Comparison of ENCODE assay signal across 8 mouse cellular contexts in the genomic region with DNA sequence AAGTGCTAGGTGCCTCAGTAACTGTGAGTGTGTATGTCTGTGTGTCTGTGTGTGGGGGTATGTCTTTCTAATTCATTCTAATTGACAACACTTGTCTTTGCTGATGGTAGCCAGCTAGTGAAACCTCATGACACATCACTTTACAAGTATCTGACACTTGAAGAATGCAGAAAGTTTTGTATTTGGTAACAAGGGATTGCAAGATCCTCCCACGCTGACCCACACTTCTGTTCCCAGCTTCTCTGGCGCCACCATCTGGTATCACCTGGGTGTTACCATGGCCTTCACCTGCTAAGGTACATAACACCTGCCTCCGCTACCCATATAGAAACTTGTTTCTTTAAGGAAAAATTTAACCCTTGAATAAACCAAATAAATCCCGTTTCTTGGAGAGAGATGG.
DNase-seq lines count a peak whose midpoint lies in the region; ATAC-seq and TF ChIP-seq lines count a peak whose summit lies in the region.

No protein-coding gene starts in this region.

- TF ChIP-seq CTCF in ES-Bruce4 (IDR thresholded peaks at IDR 0.05; ENCODE audit: low read depth, low read length) = peak; percentile 86
- TF ChIP-seq CTCF in cerebellum, adult 2 months (IDR thresholded peaks at IDR 0.05; ENCODE audit: borderline replicate concordance, insufficient read depth, low read depth, low read length) = peak; percentile 63; the same call in 1 of the 2 replicates

- TF ChIP-seq EP300 in ES-Bruce4 (IDR thresholded peaks at IDR 0.05; ENCODE audit: insufficient read depth, low read depth, low read length) = 0 out of 2 replicates have a peak, but pooled peaks have one; percentile 12

- H3K4me3 ChIP-seq in kidney, embryonic 15.5 days (replicated peaks) = no peak overlapping the region
- no peak overlapping the region for H3K4me3 ChIP-seq in ES-Bruce4 (ENCODE audit: low read depth, low read length)
- H3K4me3 ChIP-seq in cerebellum, adult 2 months (replicated peaks; ENCODE audit: insufficient read depth, low read depth, low read length) = no peak overlapping the region
- no peak overlapping the region for H3K4me3 ChIP-seq in liver, embryonic 12.5 days
- no peak overlapping the region for H3K4me3 ChIP-seq in midbrain, embryonic 16.5 days (ENCODE audit: low read depth, low read length)

- peak; percentile 72 for DNase-seq in kidney, adult 11 months
- peak; percentile 50 to 63 for DNase-seq in cerebellum, adult 2 months
- DNase-seq in heart, postnatal 10 days = peak; percentile 38 to 74
- peak; percentile 68 to 86 for DNase-seq in spleen, postnatal 4 days (ENCODE audit: low spot score in 2 of 2)

- no peak overlapping the region for H3K4me2 ChIP-seq in kidney, embryonic 15.5 days
- no peak overlapping the region for H3K4me2 ChIP-seq in liver, embryonic 12.5 days
- H3K4me2 ChIP-seq in midbrain, embryonic 16.5 days (ENCODE audit: low read length) = no peak overlapping the region

- H3K36me3 ChIP-seq in kidney, embryonic 15.5 days = no peaks in the 10 kb centered on the region
- no peaks in the 10 kb centered on the region for H3K36me3 ChIP-seq in ES-Bruce4 (ENCODE audit: control insufficient read depth, insufficient read depth, low read length, poor library complexity, severe bottlenecking)
- H3K36me3 ChIP-seq in liver, embryonic 12.5 days = no peaks in the 10 kb centered on the region
- no peaks in the 10 kb centered on the region for H3K36me3 ChIP-seq in midbrain, embryonic 16.5 days (ENCODE audit: control insufficient read depth, insufficient read depth, low read length)

- no peak overlapping the region for H3K27ac ChIP-seq in kidney, embryonic 15.5 days
- no peak overlapping the region for H3K27ac ChIP-seq in ES-Bruce4 (ENCODE audit: insufficient read depth, low read length)
- H3K27ac ChIP-seq in cerebellum, adult 2 months (ENCODE audit: insufficient read depth, low read length) = no peak overlapping the region
- H3K27ac ChIP-seq in liver, embryonic 12.5 days = no peak overlapping the region
- no peak overlapping the region for H3K27ac ChIP-seq in midbrain, embryonic 16.5 days (ENCODE audit: low read length)

- WGBS in kidney, embryonic 15.5 days = 39% methylated on average over 4 of the region's 4 CpGs
- 61% methylated on average over 4 of the region's 4 CpGs for WGBS in cerebellum, adult 2 months
- 34% methylated on average over 4 of the region's 4 CpGs for WGBS in liver, embryonic 12.5 days (ENCODE audit: insufficient replicate concordance)
- 48% methylated on average over 4 of the region's 4 CpGs for WGBS in midbrain, embryonic 16.5 days

- no peak for TF ChIP-seq POLR2A in ES-Bruce4 (IDR thresholded peaks at IDR 0.05; ENCODE audit: insufficient read depth, low read length)
- no peak for TF ChIP-seq POLR2A in cerebellum, adult 2 months (IDR thresholded peaks at IDR 0.05; ENCODE audit: borderline replicate concordance, insufficient read depth, low read length)

- no peak overlapping the region for H3K9ac ChIP-seq in kidney, embryonic 15.5 days
- H3K9ac ChIP-seq in ES-Bruce4 (ENCODE audit: low read depth, poor library complexity, severe bottlenecking) = no peak overlapping the region
- H3K9ac ChIP-seq in liver, embryonic 12.5 days = no peak overlapping the region
- H3K9ac ChIP-seq in midbrain, embryonic 16.5 days (ENCODE audit: low read depth, low read length) = no peak overlapping the region

- 0 out of 2 replicates have a peak, but pooled peaks cover 8% of the 10 kb centered on the region for H3K4me1 ChIP-seq in kidney, embryonic 15.5 days
- peaks cover 4% of the 10 kb centered on the region for H3K4me1 ChIP-seq in ES-Bruce4 (ENCODE audit: control insufficient read depth, insufficient read depth, low read length)
- peaks cover 19% of the 10 kb centered on the region for H3K4me1 ChIP-seq in cerebellum, adult 2 months (ENCODE audit: control insufficient read depth, insufficient read depth, low read length)
- peaks cover 53% of the 10 kb centered on the region for H3K4me1 ChIP-seq in liver, embryonic 12.5 days
- H3K4me1 ChIP-seq in midbrain, embryonic 16.5 days (ENCODE audit: control insufficient read depth, insufficient read depth, low read length) = no peaks in the 10 kb centered on the region

- no peaks in the 10 kb centered on the region for H3K9me3 ChIP-seq in kidney, embryonic 15.5 days (replicated peaks)
- no peaks in the 10 kb centered on the region for H3K9me3 ChIP-seq in ES-Bruce4 (replicated peaks; ENCODE audit: control insufficient read depth, insufficient read depth, low read length, poor library complexity, severe bottlenecking)
- H3K9me3 ChIP-seq in liver, embryonic 12.5 days (replicated peaks) = no peaks in the 10 kb centered on the region
- no peaks in the 10 kb centered on the region for H3K9me3 ChIP-seq in midbrain, embryonic 16.5 days (replicated peaks; ENCODE audit: control insufficient read depth, low read length, poor library complexity, severe bottlenecking)

- no peak for ATAC-seq in kidney, embryonic 15.5 days (replicated peaks; ENCODE audit: low FRiP score)
- ATAC-seq in liver, embryonic 12.5 days = peak; percentile 54; the same call in 1 of the 2 replicates
- ATAC-seq in midbrain, embryonic 16.5 days = no peak

- intact Hi-C loops in heart, postnatal 10 days (cut with DNase I) = no loop called here

- no peaks in the 10 kb centered on the region for H3K27me3 ChIP-seq in kidney, embryonic 15.5 days
- H3K27me3 ChIP-seq in ES-Bruce4 (ENCODE audit: control insufficient read depth, insufficient read depth, low read length, poor library complexity, severe bottlenecking) = no peaks in the 10 kb centered on the region
- H3K27me3 ChIP-seq in cerebellum, adult 2 months (ENCODE audit: control insufficient read depth, insufficient read depth, low read length) = no peaks in the 10 kb centered on the region
- peaks cover 6% of the 10 kb centered on the region; the same call in 1 of the 2 replicates for H3K27me3 ChIP-seq in liver, embryonic 12.5 days (replicated peaks)
- no peaks in the 10 kb centered on the region for H3K27me3 ChIP-seq in midbrain, embryonic 16.5 days (ENCODE audit: control insufficient read depth, insufficient read depth, low read depth, low read length)
